Mouse (Mus musculus): ENCODE data around the gene Gm32687. TPM values are rescaled to one million over a fixed set of nuclear protein-coding genes. Genes with fewer than 3 reads are reported as not detected.

The Gm32687 gene
- polyA plus RNA-seq (2014; fragmentation: Illumina TruSeq; extraction: RNeasy Lipid Tissue Mini Kit (QIAGEN cat#74804); ENCODE audit: low read depth, low replicate concordance): 25.6 TPM

DNA sequence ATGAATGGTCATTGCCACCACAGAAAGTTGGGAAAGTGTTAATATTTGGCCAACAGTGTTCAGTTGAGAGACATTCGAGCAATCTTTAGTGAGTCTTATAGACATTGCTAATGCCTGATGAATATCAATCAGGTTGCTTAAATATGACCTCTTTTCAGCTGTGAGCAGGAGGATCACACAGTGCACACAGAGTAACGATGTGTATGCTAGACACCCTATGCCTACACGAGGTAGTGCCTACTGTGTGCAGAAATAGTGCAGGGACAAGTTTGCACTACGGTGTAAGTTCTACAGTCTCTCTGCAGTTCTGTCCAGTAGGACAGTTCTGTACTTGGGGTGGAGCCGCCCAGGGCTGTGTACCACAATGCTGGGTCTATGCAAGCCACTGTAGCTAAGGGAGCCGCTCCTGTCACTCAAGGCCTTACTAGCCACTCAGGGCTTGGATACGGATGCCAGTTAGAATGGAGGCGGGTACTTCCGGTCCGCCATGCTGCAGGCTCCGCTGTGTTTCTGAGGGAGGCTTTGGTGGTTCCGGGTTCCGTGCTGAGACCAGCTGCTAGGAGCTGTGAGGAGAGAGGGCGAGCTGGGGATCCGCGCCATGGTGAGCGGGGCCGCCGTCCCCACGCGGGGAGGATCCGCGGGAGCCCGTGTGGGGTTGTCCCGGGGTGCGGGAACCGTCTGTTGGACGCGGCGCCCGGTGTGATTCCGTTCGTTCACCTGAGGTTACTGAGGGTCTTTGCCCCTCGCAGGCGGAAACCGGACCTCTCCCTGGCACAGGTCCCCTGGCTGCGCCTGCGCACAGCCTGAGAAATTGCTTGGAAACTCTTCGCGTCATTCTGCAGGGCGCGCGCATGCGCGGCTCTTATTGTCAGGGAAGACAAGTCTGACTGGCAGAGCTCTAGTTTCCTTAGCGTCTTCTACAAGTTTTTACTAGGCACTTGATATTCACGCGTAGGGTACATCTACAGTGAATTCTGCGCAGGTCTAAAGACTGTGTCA is at the start of gene Gm32687:
Gm32687 (plus strand) TSS at position 526 of the 999 bp plus-strand sequence.

DNA sequence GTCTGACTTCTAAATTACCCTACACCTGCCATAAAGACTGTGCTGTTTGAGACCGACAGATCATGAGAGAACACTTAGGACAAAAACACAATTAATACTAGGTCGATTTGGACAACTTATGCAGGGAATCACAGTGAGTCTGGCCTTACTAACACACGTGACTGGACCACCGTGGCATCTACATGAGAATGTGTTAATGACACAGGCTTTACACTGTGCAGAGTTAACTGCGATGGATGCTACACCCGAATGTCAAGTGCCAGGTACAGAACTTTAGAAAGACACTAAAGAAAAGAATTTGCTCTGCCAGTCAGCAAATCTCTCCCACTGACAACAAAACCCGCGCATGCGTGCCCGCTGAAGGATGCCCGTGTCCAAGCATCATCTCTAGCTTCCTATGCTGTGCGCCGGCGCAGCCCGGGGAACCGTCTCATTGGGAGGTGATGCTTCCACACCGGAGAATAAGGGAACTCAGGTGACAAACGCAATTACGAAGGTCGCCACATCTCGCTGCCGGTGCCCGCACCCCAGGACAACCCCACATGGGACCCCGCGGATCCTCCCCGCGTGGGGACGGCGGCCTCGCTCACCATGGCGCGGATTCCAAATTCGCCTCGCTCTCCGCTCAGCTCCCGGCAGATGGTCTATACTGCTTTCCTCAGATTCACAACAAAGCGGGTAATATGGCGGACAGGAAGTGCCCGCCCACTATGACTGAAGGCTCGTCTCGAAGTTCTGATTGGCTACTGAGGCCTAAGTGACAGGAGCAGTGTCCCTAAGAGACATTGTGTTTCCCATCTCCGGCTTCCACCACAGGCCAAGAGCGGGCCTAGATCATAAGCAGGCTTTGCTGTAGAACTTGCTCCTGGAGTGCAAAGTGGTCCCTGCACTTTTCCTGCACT is 66.4 kb downstream of the Gm32687 start, which contains the start of gene Zfp781:
Zfp781 (minus strand) TSS at position 639 of the 902 bp plus-strand sequence.

Other genes with a start within 250 kb of the Gm32687 start
- gene Sirt6, start 236.1 kb upstream of the Gm32687 start, polyA plus RNA-seq (2014; fragmentation: Illumina TruSeq; extraction: RNeasy Lipid Tissue Mini Kit (QIAGEN cat#74804); ENCODE audit: low read depth, low replicate concordance): not detected
- gene Ankrd24, start 235.4 kb upstream of the Gm32687 start, polyA plus RNA-seq (2014; fragmentation: Illumina TruSeq; extraction: RNeasy Lipid Tissue Mini Kit (QIAGEN cat#74804); ENCODE audit: low read depth, low replicate concordance): 2.2 TPM
- gene Gm10778, start 214.9 kb upstream of the Gm32687 start, polyA plus RNA-seq (2014; fragmentation: Illumina TruSeq; extraction: RNeasy Lipid Tissue Mini Kit (QIAGEN cat#74804); ENCODE audit: low read depth, low replicate concordance): 16.4 TPM
- 35.5 TPM for gene Zfp433, start 159.1 kb upstream of the Gm32687 start, polyA plus RNA-seq (2014; fragmentation: Illumina TruSeq; extraction: RNeasy Lipid Tissue Mini Kit (QIAGEN cat#74804); ENCODE audit: low read depth, low replicate concordance)
- gene Gm3055, start 92.8 kb upstream of the Gm32687 start, polyA plus RNA-seq (2014; fragmentation: Illumina TruSeq; extraction: RNeasy Lipid Tissue Mini Kit (QIAGEN cat#74804); ENCODE audit: low read depth, low replicate concordance): 15.8 TPM
- 4.2 TPM for gene Gm4767, start 51.7 kb upstream of the Gm32687 start, polyA plus RNA-seq (2014; fragmentation: Illumina TruSeq; extraction: RNeasy Lipid Tissue Mini Kit (QIAGEN cat#74804); ENCODE audit: low read depth, low replicate concordance)
- 4.1 TPM for gene Zfp781, start 66.5 kb downstream of the Gm32687 start, polyA plus RNA-seq (2014; fragmentation: Illumina TruSeq; extraction: RNeasy Lipid Tissue Mini Kit (QIAGEN cat#74804); ENCODE audit: low read depth, low replicate concordance)
- gene Zfp873, start 184.2 kb downstream of the Gm32687 start, polyA plus RNA-seq (2014; fragmentation: Illumina TruSeq; extraction: RNeasy Lipid Tissue Mini Kit (QIAGEN cat#74804); ENCODE audit: low read depth, low replicate concordance): 18.6 TPM
- gene BC024063, start 219.4 kb downstream of the Gm32687 start, polyA plus RNA-seq (2014; fragmentation: Illumina TruSeq; extraction: RNeasy Lipid Tissue Mini Kit (QIAGEN cat#74804); ENCODE audit: low read depth, low replicate concordance): 8.6 TPM